Mouse (Mus musculus): Measurements from ENCODE around the gene Ptpn18. TPM values are rescaled to one million over a fixed set of nuclear protein-coding genes. Genes with fewer than 3 reads are reported as not detected.

Ptpn18 gene
- total and polyA plus RNA-seq, 3 experiments, result 39.1 to 73.3 TPM; not detected in 1

DNA sequence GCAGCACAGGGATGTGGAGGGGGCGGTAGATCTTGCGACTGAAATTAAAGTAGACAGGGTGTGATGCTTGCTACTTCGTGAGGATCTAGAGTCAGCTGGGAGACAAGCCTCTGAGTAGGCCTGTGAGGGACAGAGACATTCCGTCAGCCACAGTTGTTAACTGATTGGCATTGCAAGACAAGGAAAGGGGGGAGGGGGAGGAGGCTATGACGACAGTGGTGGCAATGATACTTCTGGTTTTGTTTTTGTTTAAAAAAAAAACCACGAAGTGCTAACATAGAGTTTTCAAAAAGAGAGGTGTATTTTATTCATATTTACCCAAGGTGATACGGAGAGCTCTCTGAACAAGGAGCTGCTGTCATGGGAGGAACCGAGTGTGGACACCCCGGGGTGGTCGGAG, 24.9 kb downstream of the Ptpn18 start (continued):
- TF ChIP-seq ELF1 (IDR thresholded peaks at IDR 0.05; ENCODE audit: low read depth, low read length) (no peak), UBTF (IDR thresholded peaks at IDR 0.05; ENCODE audit: borderline replicate concordance, insufficient read depth, low read depth, low read length) (no peak), CHD2 (IDR thresholded peaks at IDR 0.05; ENCODE audit: low read length) (peak; percentile 40; the same call in 1 of the 2 replicates), USF1 (IDR thresholded peaks at IDR 0.05; ENCODE audit: low read depth, low read length) (no peak), CTCF (IDR thresholded peaks at IDR 0.05 in 2 of 3, conservative IDR thresholded peaks at IDR 0.05 in 1 of 3; ENCODE audit: control insufficient read depth in 1 of 3, insufficient read depth in 1 of 3, low read depth in 2 of 3, low read length in 3 of 3, poor library complexity in 1 of 3, severe bottlenecking in 1 of 3) (no peak), CHD1 (IDR thresholded peaks at IDR 0.05; ENCODE audit: low read depth, low read length) (no peak), ZNF384 (IDR thresholded peaks at IDR 0.05; ENCODE audit: low read depth, low read length) (peak; percentile 79), MXI1 (IDR thresholded peaks at IDR 0.05; ENCODE audit: low read depth, low read length) (no peak; the same call in 1 of the 2 replicates), MYB (IDR thresholded peaks at IDR 0.05; ENCODE audit: low read depth, low read length) (no peak)

DNA sequence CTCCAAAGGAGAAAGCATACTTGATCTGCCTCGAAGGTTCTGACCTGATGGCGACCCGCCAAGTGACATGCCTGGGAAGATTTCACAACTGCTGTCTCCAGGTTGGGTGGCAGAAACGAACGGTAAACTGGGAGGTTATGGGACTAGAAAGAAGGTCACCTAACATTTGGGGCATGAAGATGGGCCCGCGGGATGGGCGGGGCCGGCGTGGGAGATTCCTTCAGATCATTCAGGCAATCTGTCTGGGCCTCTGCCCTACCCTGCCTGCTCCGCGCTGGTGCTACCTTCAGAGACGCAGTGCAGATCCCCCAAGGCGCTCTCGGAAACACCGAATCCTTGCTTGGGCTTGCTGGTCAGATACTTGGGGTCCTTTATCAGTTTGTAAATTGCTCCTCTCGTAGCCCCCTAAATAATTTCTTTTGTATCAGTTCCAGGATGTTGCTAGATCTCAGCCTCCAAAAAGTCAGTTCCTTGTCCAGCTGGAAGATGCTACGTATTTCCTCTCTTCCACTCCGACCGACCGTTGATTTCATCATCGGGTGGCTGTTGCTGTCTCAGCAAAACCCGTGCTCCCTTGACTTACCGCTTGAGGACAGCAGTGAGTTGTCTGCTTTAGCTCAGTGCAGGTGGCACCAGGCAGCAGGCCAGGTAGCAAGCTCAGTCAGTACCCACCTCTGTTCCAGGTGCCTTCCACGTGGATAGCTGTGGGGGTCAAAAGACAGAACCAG, 26.1 kb downstream of the Ptpn18 start:
- Histone ChIP-seq H3K4me1 (ENCODE audit: control insufficient read depth in 1 of 2, insufficient read depth in 2 of 2, low read length in 2 of 2) (peaks cover 7 to 15% of the 10 kb centered on the region in 2 experiments), H3K9ac (ENCODE audit: control insufficient read depth, low read depth, low read length, poor library complexity, severe bottlenecking) (peak overlapping the region; percentile 63), H3K9me3 (replicated peaks; ENCODE audit: insufficient read depth, low read length) (no peaks in the 10 kb centered on the region), H3K4me3 (ENCODE audit: control insufficient read depth in 1 of 2, insufficient read depth in 1 of 2, low read depth in 2 of 2, low read length in 2 of 2) (peak overlapping the region; percentile 57 to 76), H3K27ac (ENCODE audit: control insufficient read depth, low read depth, low read length) (peak overlapping the region; percentile 45), H3K36me3 (ENCODE audit: control insufficient read depth in 1 of 2, insufficient read depth in 2 of 2, low read length in 2 of 2) (peaks cover 0 to 15% of the 10 kb centered on the region in 2 experiments; a peak in 2 of 4 replicates), H3K27me3 (ENCODE audit: control insufficient read depth in 1 of 2, insufficient read depth in 2 of 2, low read length in 2 of 2) (no peaks in the 10 kb centered on the region), H3K79me2 (ENCODE audit: control insufficient read depth, insufficient read depth, low read length, poor library complexity) (no peaks in the 10 kb centered on the region)
- TF ChIP-seq ZKSCAN1 (IDR thresholded peaks at IDR 0.05; ENCODE audit: low read depth, low read length) (no peak), ZMIZ1 (IDR thresholded peaks at IDR 0.05; ENCODE audit: low read depth, low read length) (no peak), TBP (IDR thresholded peaks at IDR 0.05; ENCODE audit: low read depth, low read length) (no peak), MXI1 (IDR thresholded peaks at IDR 0.05; ENCODE audit: low read depth, low read length) (0 out of 2 replicates have a peak, but pooled peaks have one; percentile 9), ETS1 (IDR thresholded peaks at IDR 0.05; ENCODE audit: low read depth, low read length) (peak; percentile 48), EP300 (IDR thresholded peaks at IDR 0.05; ENCODE audit: low read depth in 1 of 2, low read length in 2 of 2) (no peak), POLR2A (IDR thresholded peaks at IDR 0.05; ENCODE audit: control insufficient read depth in 1 of 2, insufficient read depth in 1 of 2, low read depth in 1 of 2, low read length in 2 of 2, poor library complexity in 1 of 2) (no peak), ZNF384 (IDR thresholded peaks at IDR 0.05; ENCODE audit: low read depth, low read length) (no peak), MAX (IDR thresholded peaks at IDR 0.05; ENCODE audit: low read length) (no peak), CTCF (IDR thresholded peaks at IDR 0.05 in 2 of 3, conservative IDR thresholded peaks at IDR 0.05 in 1 of 3; ENCODE audit: control insufficient read depth in 1 of 3, insufficient read depth in 1 of 3, low read depth in 2 of 3, low read length in 3 of 3, poor library complexity in 1 of 3, severe bottlenecking in 1 of 3) (peak; percentile 37 to 43 (median 40)), RAD21 (IDR thresholded peaks at IDR 0.05; ENCODE audit: low read depth, low read length) (peak; percentile 10)
- peak; percentile 64 for DNase-seq (ENCODE audit: low read depth, low spot score)
